Mouse (Mus musculus): ENCODE results near the gene Slc5a9. TPM values are rescaled to one million over a fixed set of nuclear protein-coding genes. Genes with fewer than 3 reads are reported as not detected.
"Not testable (repeated sequence)": the region's sequence is repeated elsewhere in the genome, so short reads cannot be mapped to it uniquely, and the experiment has no call there.

Slc5a9 gene
- not detected for total RNA-seq (2021)
- long read RNA-seq, experiment 1 = 0 reads
- long read RNA-seq, experiment 2 = 0 reads

DNA sequence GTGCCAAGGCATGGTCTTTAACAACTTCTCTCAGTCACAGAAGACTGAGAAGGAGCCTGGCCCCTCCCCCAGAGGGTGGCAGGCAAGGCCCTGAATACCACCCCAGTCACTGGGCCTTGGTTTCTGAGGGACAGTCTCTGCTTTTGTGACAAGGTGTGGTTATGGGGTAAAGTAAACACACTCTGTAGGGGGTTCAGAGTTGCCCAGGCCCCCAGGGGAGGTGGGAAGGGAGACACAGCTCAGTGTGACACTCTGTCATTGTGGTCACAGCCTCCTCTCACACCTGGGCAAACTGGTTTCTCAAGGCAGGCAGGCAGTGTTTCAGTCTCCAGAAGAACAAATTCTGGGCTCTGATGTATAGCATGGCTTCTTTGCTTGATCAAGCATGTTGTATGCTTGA is at the start of gene Slc5a9:
Gene Slc5a9 (minus strand): TSS at position 144 of the 400 bp plus-strand sequence.
- DNase-seq (ENCODE audit: low spot score in 2 of 2) = no peak
- intact Hi-C loops (cut with DNase I) = no loop called here

DNA sequence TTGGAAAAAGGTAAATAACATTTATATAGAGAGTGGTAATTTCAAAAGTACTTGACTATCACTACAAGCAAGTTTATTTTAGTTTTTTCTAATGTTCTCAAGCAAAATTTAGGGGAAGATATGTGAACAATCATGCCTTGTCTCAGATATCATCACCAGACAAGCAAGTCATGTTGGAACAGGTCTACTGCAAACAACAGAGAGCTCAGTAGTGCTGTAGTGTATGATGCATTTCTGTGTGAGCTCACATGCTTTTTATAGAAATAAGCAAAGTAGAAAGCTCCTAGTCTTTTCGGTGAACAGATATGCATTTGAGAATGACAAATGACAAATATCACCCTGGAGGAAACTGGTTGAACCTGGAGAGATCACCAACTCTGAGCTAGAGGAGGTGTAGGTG is 16.4 kb upstream of the Slc5a9 start, which contains the start of gene Skint8:
Gene Skint8 (plus strand): TSS at position 301 of the 400 bp plus-strand sequence.
- DNase-seq (ENCODE audit: low spot score in 2 of 2) = no peak
- intact Hi-C loops (cut with DNase I) = no loop called here

DNA sequence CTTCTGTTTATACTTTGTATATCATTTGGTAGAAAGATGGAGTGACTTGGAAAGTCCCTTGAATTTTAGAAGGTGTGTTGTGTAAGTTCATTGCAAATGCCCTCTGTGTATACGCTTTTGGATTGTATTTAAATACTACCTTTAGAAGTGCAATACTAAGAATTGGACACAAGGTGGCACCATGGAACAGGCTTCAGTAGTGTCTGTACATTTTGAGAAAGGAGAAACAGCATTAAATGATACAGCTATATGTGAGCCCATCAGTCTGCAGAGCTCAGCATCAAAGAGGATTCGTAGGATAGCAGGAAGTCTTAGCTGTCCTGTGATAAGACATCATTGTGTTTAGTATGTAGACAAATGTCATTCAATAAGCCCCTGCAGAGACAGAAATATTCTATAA is 5.2 kb upstream of the Slc5a9 start:
- intact Hi-C loops (cut with DNase I) = no loop called here
- peak; percentile 53 to 64 for DNase-seq (ENCODE audit: low spot score in 2 of 2)

DNA sequence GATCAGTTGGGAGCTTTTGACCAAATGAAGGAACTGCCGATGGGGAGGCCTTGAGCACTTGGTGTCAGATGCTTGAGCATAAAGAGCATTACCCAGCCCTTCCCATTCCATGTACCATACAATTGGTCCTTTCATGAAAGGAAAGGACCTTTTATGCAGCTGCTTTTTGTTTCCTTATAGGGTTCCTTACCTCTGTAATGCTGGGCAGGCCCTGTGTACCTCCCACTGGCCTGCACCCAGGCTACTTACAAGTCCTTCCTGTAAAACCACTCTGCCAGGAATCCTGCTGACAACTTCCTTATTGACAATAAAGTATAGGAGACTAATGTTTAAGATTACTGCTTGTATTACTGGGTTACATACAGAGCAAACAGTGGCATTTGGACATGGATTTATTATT is 1.2 kb downstream of the Slc5a9 start:
- no peak for DNase-seq (ENCODE audit: low spot score in 2 of 2)
- intact Hi-C loops (cut with DNase I) = no loop called here

- DNase-seq (ENCODE audit: low spot score in 2 of 2); intact Hi-C loops (cut with DNase I): not testable (repeated sequence)
These were observed 2.2 kb downstream of the Slc5a9 start for GRCm38 (mm10) chr4:111900491-111900890.

DNA sequence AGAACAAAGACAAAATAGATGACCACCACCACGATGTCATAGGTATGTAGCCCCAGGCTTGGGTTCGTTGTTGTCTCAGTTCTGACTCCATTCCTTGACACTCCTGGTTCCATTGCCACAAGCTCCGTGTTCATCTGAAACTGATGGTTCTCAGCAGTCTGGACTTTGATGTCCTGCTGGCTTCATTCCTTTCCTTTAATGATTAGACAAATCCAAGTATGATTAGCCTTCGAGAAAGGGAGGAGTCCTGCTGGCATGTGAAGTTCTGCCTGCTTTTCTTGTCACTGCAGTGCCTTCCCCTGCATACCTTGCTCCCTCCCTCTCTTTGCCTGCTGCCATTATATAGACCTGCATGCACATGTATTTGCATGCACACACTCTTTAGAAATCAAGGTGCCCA is 4.2 kb downstream of the Slc5a9 start:
- intact Hi-C loops (cut with DNase I) = no loop called here

DNA sequence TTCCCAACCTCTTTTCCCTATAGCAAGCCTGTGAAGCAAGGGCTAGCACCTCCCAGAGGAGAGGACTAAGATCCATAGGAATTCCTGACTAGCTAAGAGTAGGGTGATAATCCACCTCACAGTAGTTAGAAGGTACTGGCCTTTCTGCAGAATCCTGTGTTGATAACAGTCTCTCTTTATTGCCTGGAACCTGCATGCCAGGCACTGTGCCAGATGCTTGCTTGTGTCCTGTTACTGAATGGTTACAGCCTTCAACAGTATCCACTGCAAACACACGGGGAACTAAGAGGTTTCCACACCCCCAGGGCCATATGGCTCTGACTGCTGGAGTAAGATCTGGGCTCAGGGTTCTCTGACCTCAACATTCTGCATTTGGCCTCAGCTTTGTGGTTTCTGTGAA is 5.0 kb downstream of the Slc5a9 start:
- intact Hi-C loops (cut with DNase I) = no loop called here
- DNase-seq (ENCODE audit: low spot score in 2 of 2) = no peak

More for the DNA sequence above, 4.2 kb downstream of the Slc5a9 start:
- no peak for DNase-seq (ENCODE audit: low spot score in 2 of 2)

DNA sequence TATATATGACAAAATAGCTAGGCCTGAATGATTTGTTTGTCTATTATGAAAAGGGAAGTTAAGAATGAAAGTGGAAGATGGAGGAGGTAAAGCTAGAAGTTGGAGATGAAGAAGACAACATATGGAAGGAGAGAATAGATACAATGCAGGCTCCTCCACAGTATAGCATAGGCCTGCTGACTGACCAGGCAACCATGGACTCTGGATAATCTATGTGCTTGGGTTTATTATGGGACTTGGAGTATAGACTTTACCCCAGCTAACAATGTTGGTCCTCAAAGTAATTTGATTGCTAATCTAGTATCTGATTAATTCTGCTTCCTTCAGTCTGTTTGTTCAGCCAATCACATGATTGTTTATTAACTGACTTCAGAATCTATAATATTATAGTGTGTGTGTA is 10.6 kb downstream of the Slc5a9 start:
- DNase-seq (ENCODE audit: low spot score in 2 of 2) = no peak
- intact Hi-C loops (cut with DNase I) = no loop called here

DNA sequence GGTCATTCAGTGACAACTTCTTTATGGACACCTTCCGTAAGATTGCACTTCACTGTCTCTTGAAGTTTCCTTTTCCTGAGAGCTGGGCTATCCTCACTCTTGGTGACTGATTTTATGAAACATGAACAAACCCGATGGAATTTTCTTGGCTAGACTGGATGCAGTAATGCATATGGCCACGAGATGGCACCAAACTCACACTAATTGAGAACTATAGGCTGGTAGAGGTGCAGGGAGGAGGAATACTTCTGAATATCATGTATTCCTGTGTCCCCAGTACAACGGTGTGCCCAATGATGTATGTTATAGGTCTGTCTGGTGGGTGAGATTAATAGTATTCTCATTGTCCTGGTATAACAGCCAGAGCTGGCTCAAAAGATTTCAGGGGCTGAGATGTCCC is 16.1 kb downstream of the Slc5a9 start:
- peak; percentile 90 to 92 for DNase-seq (ENCODE audit: low spot score in 2 of 2)
- intact Hi-C loops (cut with DNase I) = no loop called here

DNA sequence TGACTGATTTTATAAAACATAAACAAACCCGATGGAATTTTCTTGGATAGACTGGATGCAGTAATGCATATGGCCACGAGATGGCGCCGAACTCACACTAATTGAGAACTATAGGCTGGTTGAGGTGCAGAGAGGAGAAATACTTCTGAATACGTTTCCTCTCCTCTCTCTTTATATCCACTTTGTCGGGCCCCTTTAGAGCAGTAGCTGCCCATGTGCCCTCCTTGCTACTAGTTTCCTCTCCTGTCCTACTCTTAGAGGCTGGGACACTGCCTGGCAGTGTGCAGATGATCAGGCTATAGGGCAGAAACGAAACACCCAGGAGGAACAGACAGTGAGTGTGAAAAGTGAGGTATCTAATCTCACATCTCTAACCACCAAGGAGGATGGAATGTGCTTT is 16.7 kb downstream of the Slc5a9 start:
- DNase-seq (ENCODE audit: low spot score in 2 of 2) = peak; percentile 79 to 82
- intact Hi-C loops (cut with DNase I) = no loop called here

DNA sequence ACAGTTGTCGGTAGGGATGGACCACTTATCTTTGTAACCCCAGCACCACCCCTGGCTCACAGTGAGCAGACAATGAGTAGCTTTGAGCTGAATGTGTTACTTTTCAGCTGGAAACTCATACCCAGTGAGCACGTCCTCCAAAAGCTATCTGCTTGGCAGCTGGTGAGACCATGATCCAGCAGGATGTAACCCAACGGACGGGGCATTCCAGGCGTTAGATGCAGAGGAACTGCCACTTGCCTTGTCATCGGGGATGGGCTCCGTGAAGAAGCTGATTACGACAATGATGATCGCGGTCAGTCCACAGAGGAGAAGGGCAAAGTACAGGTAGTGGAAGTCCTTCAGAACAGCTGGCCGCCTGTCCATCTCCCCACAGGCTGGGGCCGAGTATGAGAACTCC is 19.2 kb downstream of the Slc5a9 start:
- DNase-seq (ENCODE audit: low spot score in 2 of 2) = no peak
- intact Hi-C loops (cut with DNase I) = loop anchor here (5.0 kb wide), 1 partner anchor 1856 kb away; no protein-coding TSS in a partner anchor

DNA sequence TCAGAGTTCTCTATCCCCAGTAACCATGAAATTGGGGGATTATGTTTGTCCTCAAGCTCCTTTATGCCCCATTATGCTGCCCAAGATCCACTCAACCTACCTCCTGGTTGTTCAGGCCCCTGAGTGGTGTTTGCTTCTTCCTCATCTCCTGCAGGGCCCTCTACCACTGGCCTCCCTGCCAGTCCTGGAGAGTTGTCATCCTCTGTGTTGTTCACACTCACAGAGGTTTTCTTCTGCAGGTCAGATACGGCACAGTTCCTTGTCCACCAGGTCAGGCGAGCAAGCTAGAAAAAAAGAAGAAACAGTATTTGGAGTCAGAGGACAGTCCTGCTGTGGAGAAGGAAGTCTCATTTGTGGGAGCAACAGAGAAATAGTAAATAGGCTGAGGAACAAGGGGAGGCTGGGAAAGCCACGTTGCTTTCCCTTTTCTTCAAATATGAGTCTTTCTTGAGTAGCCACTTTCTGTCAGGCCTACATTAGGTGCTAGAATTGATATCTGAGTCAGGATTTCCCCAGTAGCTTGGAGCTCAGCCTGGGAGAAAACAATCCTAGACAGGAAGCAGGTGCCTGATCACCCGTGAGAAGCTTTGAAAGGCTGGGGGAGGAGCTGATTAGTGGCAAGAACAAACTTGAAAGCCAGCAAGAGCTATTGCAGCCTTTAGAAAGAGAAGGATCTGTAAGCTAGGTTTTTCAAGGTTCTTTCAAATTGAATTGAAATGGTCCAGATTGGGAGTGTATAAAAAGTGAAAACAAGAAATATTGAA is 22.4 kb downstream of the Slc5a9 start:
- DNase-seq (ENCODE audit: low spot score in 2 of 2) = no peak
- intact Hi-C loops (cut with DNase I) = loop anchor here (5.0 kb wide), 1 partner anchor 1853 kb away; no protein-coding TSS in a partner anchor

DNA sequence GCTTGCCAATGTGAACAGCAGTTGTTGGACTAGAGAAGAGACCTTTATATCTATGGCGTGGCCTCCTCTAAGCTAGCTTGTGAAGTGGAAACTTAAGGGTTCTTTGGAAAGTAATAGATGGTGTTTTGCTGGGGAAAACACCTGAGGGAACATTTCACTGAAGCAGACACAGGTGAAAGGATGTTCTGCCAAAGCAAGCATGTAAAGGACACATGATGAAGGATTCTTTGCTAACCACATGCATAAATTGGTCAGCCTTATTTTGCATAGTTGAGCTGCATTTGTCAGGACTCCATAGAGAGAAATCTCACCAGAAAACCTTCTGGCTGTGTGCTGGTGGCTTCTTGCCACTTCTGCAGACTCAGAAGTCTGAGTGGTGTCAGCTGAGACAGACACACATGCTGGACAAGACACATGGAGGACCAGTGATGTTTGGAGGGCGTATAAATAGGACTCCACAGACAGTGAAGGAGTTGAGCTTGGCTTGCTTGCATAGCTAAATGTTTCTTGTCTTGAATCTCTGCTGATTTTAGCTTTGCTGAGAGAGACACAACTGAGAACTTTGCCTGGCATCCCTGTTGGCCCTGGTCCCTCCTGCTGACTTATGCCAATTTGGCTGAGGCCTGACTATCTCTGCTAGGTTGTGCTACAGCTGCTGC is 34.8 kb downstream of the Slc5a9 start:
- DNase-seq (ENCODE audit: low spot score in 2 of 2) = peak in 1 of 2 experiments; percentile 28
- intact Hi-C loops (cut with DNase I) = no loop called here

DNA sequence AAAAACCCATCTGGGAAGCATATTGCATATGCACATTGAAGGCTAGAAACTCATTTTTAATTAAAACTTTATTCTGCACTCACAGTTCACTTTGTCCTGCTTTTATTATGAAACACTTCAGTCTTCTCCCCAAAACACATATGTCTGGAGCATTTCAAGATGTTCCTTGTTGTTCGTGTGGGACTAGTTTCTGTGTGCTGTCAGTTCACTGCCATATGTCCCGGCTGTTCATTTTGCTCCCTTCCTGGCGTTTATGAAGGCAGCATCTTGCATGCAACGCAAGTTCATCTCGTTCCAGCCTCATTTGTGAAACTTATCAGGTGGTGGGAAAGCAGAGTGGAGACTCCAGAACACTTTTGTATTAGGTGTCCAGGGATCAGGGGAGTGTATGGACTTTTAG is 36.0 kb downstream of the Slc5a9 start:
- intact Hi-C loops (cut with DNase I) = no loop called here
- DNase-seq (ENCODE audit: low spot score in 2 of 2) = peak; percentile 34 to 58

DNA sequence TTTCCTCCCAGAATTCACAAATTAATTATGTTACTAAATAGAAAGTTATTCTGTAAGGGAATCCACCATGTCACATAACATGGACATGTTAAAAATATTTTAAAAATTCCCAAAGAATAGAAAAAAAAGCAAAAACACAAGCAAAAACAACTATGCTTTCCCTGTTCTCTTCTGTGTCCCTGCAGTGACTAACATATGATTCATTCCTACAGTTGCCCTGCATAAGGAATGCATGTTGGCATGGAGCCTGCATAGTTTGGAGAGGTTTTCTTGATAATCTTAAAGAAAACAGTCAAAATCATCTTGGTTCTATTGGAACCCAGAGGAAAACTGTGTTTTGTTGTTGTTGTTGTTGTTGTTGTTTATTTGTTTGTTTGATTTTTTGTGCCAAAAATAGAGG is 50.1 kb downstream of the Slc5a9 start:
- no peak for DNase-seq (ENCODE audit: low spot score in 2 of 2)

DNA sequence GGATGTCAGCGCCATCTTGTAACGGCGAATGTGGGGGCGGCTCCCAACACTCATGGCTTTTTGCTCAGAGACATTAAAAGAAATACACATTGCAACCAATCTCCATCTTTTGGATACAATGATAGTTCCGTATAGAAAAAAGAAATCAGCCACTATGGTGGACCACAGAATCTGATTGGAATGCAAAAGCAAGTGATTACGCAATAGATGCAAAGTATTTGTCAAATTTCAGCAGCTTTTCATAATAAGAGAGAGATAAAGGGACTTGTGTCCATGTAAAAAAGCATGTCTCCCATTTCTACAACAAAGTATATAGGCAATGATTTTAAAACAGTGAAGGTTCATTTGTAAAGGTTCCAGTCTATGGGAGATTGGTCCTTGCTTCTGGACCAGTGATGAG is 63.8 kb downstream of the Slc5a9 start:
- intact Hi-C loops (cut with DNase I) = no loop called here

More for the DNA sequence above, 50.1 kb downstream of the Slc5a9 start:
- intact Hi-C loops (cut with DNase I) = no loop called here

More for the DNA sequence above, 63.8 kb downstream of the Slc5a9 start:
- DNase-seq (ENCODE audit: low spot score in 2 of 2) = no peak

Other genes starting within 250 kb of the Slc5a9 start
- gene Spata6, start 182.9 kb downstream of the Slc5a9 start, total RNA-seq (2021) = 1 to 10 TPM; 4.1 to 5.5 TPM
- under 1 TPM in 1 of 2 experiments, not detected in 1; 0.36 TPM for gene Skint8, start 16.5 kb upstream of the Slc5a9 start, total RNA-seq (2021)
- under 1 TPM; 0.42 to 0.72 TPM for gene Skint7, start 70.0 kb upstream of the Slc5a9 start, total RNA-seq (2021)
- not detected for gene Skint1, start 103.4 kb upstream of the Slc5a9 start, total RNA-seq (2021)
- not detected for gene Skint4, start 169.1 kb upstream of the Slc5a9 start, total RNA-seq (2021)